Comparison of ENCODE assay signal across 10 mouse cellular contexts in the genomic region with DNA sequence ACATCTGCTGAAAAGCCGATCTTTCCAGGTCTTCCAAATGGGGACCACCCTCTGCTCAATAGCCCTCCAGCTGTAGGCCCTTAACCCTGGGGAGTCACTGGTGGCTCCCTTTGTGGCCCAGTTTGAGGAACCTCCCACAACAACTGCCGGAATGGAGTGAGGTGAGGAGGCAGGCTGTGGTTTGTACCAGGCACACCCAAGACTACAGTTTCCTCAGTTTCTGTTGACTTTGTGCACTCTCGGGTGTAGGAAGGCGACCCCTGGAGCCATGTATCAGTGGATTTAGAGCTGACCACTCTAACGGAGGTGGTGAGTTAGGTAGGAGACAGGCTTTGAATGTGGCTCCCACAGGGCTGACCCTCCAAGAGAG. TPM values are rescaled to one million over a fixed set of nuclear protein-coding genes. Genes with fewer than 3 reads are reported as not detected.
DNase-seq lines count a peak whose midpoint lies in the region; ATAC-seq lines count a peak whose summit lies in the region.
"Had no signal": no experiment of that assay in that cellular context is flagged by ENCODE, and none has a peak within 500 bp of the region (broad histone marks: within the 10 kb centered on the region; RNA-seq: fewer than 3 reads in every experiment).

No protein-coding gene starts in this region.

- DNase-seq in CD4-positive helper T cell, adult 2 months (ENCODE audit: low read depth, low spot score), result peak; percentile 71
- DNase-seq in lung, postnatal 14 days, result peak; percentile 25
- DNase-seq in spleen, postnatal 14 days (ENCODE audit: low spot score in 2 of 2), result peak; percentile 43 to 45
- DNase-seq in left cerebral cortex, postnatal 36 days (ENCODE audit: low spot score in 2 of 2), result no peak
- no peak for DNase-seq in adrenal gland, postnatal 25 days
- DNase-seq in Muller cell, postnatal 12 days (ENCODE audit: inconsistent ontology term), result no peak
- no peak for DNase-seq in adrenal gland, postnatal 10 days
- DNase-seq: lung, embryonic 14.5 days had no signal

- ATAC-seq in common myeloid progenitor, adult 5-6 weeks (replicated peaks; ENCODE audit: low read depth, poor library complexity, severe bottlenecking), result peak; percentile 53
- ATAC-seq: forebrain, embryonic 14.5 days had no signal

- intact Hi-C loops in left cerebral cortex, postnatal 36 days (cut with DNase I), result loop anchor here (10.0 kb wide), 1 partner anchor 100 kb away; no protein-coding TSS in a partner anchor

RNA-seq across cellular contexts. Expression of a gene that starts 1.2 kb away (rescaled TPM):
- total RNA-seq in common myeloid progenitor, adult 5-6 weeks (2017), result 22.7 and 25.9 TPM in 2 replicates
- total RNA-seq in left cerebral cortex, postnatal 36 days (2021), result not detected
- 0.27 TPM in 1 of 2 replicates, not detected in the other for total RNA-seq in adrenal gland, postnatal 25 days (2021)
- total RNA-seq in adrenal gland, postnatal 10 days (2021), result 1 to 10 TPM; 2.3 to 3.7 TPM

RNA-seq across cellular contexts. Expression of a gene that starts 38.4 kb away (rescaled TPM):
- 26.5 and 30.3 TPM in 2 replicates for total RNA-seq in common myeloid progenitor, adult 5-6 weeks (2017)
- 10 to 100 TPM; 45.1 to 51.1 TPM for total RNA-seq in left cerebral cortex, postnatal 36 days (2021)
- 30.6 and 53.5 TPM in 2 replicates for total RNA-seq in adrenal gland, postnatal 25 days (2021)
- 10 to 100 TPM; 27.4 to 36.5 TPM for total RNA-seq in adrenal gland, postnatal 10 days (2021)

Comparison
In these comparisons a context has a peak if more than half of its experiments do, and no peak if none do; other contexts are left out.
1. DNase-seq: peak in CD4-positive helper T cell, adult 2 months (single experiment), lung, postnatal 14 days (single experiment) and spleen, postnatal 14 days (2 of 2); none in left cerebral cortex, postnatal 36 days (0 of 2), adrenal gland, postnatal 25 days (single experiment), Muller cell, postnatal 12 days (single experiment) and adrenal gland, postnatal 10 days (single experiment).